18 mouse cellular contexts compared by ENCODE assay signal in genomic region chr7:79832980-79833379, GRCm38 (mm10). TPM values are rescaled to one million over a fixed set of nuclear protein-coding genes. Genes with fewer than 3 reads are reported as not detected.
"Had no signal": no experiment of that assay in that cellular context is flagged by ENCODE, and none has a peak within 500 bp of the region (broad histone marks: within the 10 kb centered on the region; RNA-seq: fewer than 3 reads in every experiment).

No protein-coding gene starts in this region.

- H3K36me3 ChIP-seq: liver, embryonic 13.5 days; lung, embryonic 15.5 days; midbrain, embryonic 12.5 days; neural tube, embryonic 13.5 days had no signal

- H3K4me2 ChIP-seq: liver, embryonic 13.5 days; lung, embryonic 15.5 days; midbrain, embryonic 12.5 days; neural tube, embryonic 13.5 days had no signal

- H3K27ac ChIP-seq: liver, embryonic 13.5 days; lung, embryonic 15.5 days; macrophage; midbrain, embryonic 12.5 days; neural tube, embryonic 13.5 days had no signal

- H3K9me3 ChIP-seq: liver, embryonic 13.5 days; lung, embryonic 15.5 days; midbrain, embryonic 12.5 days; neural tube, embryonic 13.5 days had no signal

- ATAC-seq: liver, postnatal 0 days; midbrain, embryonic 16.5 days had no signal

- H3K9ac ChIP-seq: liver, embryonic 13.5 days; liver, postnatal 0 days; lung, embryonic 15.5 days; midbrain, embryonic 12.5 days; neural tube, embryonic 13.5 days had no signal

- H3K4me3 ChIP-seq: liver, embryonic 13.5 days; lung, embryonic 15.5 days; midbrain, embryonic 12.5 days; neural tube, embryonic 13.5 days had no signal

- DNase-seq: kidney, adult 8-10 months; kidney, postnatal 10 days; kidney, postnatal 4 days; left cerebral cortex, postnatal 4 days; liver; liver, embryonic 13.5 days; liver, postnatal 0 days; lung, postnatal 14 days; right cerebral cortex, postnatal 14 days; thymus, adult 18-20 months; thymus, postnatal 14 days had no signal

- H3K4me1 ChIP-seq: liver, embryonic 13.5 days; midbrain, embryonic 12.5 days; neural tube, embryonic 13.5 days had no signal

- H3K27me3 ChIP-seq: liver, embryonic 13.5 days; lung, embryonic 15.5 days; midbrain, embryonic 12.5 days; neural tube, embryonic 13.5 days had no signal

RNA-seq across cellular contexts. Expression of gene Mesp2, which starts 22.5 kb away (rescaled TPM):
- polyA plus RNA-seq: macrophage had no signal

RNA-seq across cellular contexts. Expression of gene Anpep, which starts 27.9 kb away (rescaled TPM):
- total RNA-seq: megakaryocyte-erythroid progenitor cell, adult 5-6 weeks had no signal

RNA-seq across cellular contexts. Expression of gene Mesp1, which starts 39.4 kb away (rescaled TPM):
- total RNA-seq: layer of hippocampus, adult 8-10 months; megakaryocyte-erythroid progenitor cell, adult 5-6 weeks had no signal
- polyA plus RNA-seq: liver, embryonic 13.5 days; liver, postnatal 0 days; lung, embryonic 15.5 days; macrophage; midbrain, embryonic 12.5 days; neural tube, embryonic 13.5 days had no signal
